Mouse (Mus musculus): ENCODE measurements around the gene Tomm7.
"Not testable (repeated sequence)": the region's sequence is repeated elsewhere in the genome, so short reads cannot be mapped to it uniquely, and the experiment has no call there.

The Tomm7 gene

DNA sequence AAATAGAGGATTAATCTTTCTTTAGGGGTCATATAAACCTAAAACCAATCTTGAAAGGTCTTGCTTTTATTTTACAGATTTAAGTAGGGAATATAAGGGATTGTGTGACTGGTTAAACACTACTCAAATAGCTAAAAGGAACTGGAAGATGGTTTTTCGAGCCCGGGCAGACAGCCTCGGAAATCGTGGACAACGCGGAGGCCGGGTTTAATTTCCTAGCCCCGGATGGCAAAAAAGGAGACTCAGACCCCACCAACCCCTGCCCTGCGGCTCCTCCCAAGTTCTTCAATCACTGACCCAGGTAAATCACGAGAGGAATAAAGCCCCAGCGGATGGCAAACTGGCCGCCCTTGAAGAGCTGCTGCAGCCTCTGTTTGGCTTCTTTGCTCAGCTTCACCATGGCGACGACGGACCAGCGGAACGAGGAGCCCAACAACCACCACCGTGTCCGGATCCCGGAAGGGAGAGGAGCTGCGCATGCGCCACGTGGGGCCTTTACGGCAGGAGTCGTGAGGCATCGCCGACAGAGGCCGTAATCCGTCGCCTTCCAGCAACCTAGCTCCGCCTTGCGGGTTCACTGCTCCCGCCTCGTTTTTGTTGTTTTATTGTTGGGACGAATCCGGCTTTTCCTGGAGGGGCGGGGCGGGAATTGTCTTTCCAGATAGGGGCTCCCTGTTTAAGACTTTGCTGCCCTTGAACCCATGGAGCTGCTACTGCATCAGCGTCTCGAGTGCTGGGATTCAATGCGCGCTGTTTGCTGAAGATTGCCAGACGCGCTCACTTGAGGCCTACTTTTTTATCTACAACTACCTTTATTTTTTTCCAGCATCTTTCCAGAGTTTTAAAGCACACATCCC lies at the start of gene Tomm7:
TSS of gene Tomm7 (minus strand) at position 488 of the 857 bp plus-strand sequence.
- in situ Hi-C loops (cut with MboI, MseI) = no loop called here

DNA sequence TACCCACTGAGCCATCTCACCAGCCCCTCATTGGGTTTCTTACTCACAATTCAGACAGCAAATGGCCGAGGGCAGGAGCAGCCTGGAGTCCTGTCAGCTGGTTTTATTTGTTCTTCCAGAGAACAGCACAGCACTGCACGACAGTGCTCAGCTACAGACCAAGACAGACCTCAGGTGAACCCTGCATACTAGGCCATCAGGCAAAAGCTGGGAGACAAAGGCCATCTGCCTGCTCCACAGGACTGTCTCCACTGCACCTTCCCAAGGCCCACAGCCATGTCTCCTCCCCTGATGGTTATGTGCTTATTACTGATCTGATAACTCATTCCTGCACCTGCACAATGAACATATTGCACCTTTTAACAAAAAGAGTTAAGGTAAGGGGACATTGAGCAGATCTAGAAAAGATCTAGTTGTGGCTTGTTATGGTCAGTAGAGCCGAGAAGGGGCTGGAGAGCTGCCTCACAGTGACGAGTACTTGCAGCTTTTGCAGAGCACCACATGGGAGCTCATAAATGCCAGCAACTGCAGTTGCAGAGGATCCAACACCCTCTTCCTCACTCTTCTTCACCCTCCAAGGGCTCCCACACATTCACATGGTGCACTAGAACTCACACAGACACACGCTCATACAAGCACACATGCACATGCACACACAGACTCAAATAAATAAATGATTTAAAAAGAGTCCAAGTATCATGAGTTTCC lies 49.3 kb upstream of the Tomm7 start:
- in situ Hi-C loops (cut with MboI, MseI) = loop anchor here in 1 of 2 experiments (10.0 kb wide), 1 partner anchor 161 kb away; no protein-coding TSS in a partner anchor

DNA sequence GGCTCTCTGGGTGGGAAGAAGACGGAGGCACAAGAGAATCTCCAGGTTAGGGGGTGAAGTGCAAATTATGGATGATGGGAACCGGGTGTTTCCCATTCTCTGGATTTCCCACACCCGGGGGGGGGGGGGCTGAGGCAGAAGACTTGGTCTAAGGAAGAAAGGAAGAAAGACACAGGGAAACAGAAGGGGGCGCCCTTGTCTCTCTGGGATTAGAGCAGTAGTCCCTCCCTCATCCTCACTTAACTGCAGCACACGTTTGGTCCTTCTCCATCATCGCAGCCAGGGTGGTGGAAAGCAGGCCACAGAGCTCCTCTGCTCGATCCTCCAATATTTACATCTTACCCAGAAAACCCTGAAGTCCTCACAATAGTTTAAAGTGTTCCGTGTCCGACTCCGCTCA lies 46.8 kb upstream of the Tomm7 start:
- in situ Hi-C loops (cut with MboI, MseI) = loop anchor here in 1 of 2 experiments (10.0 kb wide), 1 partner anchor 164 kb away; no protein-coding TSS in a partner anchor

DNA sequence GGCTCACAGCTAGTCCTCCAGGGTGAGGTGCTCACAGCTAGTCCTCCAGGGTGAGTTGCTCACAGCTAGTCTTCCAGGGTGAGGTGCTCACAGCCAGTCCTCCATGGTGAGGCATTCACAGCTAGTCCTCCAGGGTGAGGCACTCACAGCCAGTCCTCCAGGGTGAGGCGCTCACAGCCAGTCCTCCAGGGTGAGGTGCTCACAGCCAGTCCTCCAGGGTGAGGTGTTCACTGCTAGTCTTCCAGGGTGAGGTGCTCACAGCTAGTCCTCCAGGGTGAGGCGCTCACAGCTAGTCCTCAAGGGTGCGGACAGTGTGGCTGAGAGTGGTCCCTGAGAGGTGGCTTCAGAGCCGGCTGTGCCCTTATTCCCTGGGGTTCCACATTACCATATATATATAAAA lies 45.5 kb upstream of the Tomm7 start:
- in situ Hi-C loops (cut with MboI, MseI) = no loop called here

DNA sequence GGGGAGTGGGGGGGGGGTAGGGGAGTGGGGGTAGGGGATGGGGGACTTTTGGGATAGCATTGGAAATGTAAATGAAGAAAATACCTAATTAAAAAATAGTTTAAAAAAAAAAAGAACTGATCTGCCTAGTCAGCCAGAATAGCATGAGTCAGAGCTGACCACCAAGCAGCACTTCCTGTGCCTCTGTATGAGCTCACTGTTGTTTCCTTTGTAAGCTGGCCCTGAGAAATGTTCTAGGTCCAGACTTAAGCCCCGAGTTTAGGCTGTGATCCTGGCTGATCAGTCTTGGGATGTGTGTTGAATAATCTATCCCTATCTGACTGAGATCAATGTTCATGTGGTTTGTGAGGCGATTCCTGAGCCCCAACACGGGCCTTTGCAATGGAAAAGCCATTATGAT lies 43.1 kb upstream of the Tomm7 start:
- in situ Hi-C loops (cut with MboI, MseI) = no loop called here

DNA sequence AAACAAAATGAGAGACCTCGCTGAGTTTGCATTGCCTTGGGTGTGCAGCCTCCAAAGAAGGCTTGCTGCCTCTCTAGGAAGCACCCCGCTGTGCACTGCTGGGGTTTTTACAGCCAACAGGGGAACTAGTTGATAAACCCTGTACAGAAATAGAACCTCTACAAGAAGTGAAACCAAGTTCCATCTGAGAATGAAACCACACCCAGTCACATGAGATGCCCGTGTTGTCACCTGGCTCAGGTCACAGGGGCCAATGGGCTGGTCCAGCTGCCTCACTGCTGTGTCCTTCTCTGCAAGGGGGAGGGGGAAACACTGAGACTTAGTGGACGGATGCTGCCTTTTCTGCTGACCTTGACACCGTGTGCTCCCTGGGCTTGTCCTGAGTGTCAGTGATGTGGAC lies 30.5 kb upstream of the Tomm7 start:
- in situ Hi-C loops (cut with MboI, MseI) = no loop called here

DNA sequence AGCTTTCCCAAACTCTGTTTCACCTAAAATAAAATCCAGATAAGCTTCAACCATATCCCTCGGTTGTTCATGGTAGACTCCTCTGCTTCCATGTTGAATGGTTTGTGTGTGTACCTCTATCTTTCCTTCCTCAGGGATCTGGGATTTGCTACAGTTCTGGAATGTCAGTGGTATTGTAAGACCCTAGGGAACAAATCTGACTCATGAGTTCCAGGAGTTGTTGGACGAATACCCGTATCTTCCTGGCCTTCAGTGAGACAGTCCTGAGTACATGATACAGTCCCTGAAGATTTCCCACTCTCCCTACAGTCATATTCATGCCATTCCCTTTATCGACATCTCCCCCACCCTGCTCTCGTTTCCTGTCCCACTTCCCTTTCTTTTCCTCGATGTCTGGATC lies 28.6 kb upstream of the Tomm7 start:
- in situ Hi-C loops (cut with MboI, MseI) = no loop called here

DNA sequence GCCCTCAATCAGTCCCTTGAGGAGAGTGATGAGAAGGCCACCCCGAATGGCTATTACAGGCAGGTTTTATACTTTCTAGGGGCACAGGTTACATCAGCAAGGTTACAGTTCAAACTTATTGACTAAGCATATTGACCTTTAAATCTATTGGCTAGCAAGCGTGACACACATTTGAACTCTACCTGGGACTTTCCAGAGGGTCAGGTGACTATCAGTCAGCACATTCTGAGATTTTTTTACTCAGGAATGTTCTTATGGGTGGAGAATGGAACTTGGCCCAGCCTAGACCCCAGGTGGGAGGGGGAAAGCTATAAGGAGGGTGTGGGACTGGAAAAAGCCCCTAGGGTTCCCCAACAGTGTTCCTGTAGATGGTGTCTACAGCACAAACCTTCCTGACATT lies 27.4 kb upstream of the Tomm7 start:
- in situ Hi-C loops (cut with MboI, MseI) = not testable (repeated sequence)

DNA sequence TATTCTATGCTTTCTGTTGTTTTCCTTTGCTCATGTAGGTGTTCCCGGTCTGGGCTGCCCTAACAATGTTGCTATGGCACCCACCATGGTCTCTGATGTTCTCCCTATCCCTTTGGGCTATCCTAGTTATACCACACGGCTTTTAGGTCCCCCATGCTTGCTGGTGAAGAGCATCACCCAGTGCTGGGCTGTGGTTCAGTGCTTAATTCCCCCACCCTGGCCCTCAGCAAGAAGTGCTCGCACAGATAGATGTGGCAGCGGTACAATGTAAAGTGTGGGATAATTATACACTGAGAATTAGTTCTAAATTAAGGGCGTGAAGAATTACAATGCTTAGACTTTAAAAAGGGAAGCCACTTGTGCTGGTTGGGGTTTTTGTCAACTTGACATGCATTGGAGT lies 22.0 kb upstream of the Tomm7 start:
- in situ Hi-C loops (cut with MboI, MseI) = no loop called here

DNA sequence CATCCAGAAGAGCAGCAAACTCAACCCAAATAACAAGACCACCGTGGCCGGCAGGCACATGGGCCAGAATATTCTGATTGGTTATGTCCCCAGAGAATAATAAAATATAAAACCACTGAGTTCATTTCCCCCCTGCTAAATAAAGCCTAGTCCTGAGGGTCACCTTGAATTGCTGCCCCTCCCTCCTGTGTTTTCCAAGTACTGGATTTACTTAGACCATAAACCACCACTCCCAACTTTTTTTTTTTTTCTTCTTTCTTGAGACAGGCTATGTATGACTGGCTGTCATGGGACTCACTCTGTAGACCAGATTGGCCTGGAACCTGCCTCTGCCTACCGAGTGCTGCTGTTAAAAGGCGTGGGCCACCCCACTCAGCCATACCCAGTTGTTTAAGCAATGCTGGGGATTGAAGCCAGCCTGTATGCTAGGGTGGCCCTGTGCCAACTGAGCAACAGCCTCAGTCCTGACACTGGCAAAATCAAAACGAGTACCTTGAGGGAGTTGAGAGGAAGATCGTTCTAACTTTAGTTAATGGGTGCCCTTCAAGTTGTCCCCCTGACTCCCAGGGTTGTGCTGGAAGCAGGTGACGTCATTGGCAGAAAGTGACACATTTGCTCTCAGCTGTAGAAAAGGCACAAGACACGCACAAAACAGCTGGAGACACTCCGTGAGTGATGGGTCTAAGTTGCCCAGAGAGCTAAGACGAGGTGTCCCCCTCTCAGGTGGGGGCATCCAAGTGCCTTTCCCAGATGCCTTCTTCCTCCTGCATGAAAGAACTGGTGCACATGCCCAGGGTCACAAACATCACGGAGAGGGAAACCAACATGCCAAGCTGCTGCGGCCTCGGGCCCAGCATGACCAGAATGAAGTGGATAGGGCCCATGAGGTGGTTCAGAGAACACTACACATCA lies 20.3 kb upstream of the Tomm7 start:
- in situ Hi-C loops (cut with MboI, MseI) = no loop called here

DNA sequence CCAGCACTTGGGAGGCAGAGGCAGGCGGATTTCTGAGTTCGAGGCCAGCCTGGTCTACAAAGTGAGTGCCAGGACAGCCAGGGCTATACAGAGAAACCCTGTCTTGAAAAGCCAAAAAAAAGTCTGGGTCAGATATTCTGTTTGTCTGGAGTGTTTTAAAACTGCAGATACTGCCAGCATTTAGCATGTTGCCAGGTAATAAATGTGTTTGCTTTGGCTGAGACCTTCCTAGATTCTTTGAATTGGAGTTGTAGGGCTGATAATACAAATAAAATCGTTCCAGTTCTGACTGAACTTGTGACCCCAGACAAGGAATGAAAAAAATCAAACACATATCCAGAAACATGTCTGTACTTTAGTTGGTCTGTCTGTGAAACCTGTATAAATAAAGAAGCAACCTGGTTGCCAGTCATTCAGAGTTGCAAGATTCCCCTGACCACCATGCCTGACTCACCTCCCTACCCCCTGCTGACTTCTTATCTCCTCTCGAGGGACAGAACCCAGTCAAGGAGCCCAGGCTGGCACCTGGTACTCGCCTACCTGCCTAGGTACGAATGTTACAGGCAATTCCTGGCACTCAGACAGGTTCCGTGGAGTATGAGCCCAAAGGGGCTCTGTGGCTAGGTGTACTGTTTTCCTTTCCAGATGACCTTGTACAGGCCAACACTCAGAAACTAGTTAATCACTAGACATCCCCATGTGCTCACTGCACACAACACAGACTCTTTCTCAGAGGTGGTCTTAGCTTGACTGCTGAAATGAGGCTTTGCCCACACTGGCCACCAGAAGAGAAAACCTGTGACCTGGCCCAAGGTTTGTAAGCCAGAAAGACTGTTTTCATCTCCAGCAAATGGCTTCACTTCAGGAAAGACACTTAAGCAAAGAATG lies 19.4 kb upstream of the Tomm7 start:
- in situ Hi-C loops (cut with MboI, MseI) = no loop called here

DNA sequence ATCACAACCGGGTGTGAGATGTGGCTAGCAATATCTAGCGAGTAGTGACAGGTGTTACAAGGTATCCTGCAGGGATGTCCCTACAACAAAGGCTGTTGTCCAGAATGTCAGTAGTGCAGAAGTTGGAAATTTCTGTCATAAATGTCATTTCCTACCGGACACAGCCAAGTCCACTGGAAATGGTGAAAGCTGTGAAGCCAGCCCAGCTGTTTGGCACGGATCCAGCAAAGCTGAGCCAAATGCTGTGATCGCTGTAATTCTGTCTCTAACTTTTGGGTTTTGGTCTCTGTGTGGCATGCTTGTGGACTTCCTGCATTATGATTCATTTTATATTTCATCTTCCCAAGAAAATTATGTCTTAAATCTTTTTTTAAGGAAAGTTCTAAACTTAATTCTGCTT lies 18.3 kb upstream of the Tomm7 start:
- in situ Hi-C loops (cut with MboI, MseI) = no loop called here

DNA sequence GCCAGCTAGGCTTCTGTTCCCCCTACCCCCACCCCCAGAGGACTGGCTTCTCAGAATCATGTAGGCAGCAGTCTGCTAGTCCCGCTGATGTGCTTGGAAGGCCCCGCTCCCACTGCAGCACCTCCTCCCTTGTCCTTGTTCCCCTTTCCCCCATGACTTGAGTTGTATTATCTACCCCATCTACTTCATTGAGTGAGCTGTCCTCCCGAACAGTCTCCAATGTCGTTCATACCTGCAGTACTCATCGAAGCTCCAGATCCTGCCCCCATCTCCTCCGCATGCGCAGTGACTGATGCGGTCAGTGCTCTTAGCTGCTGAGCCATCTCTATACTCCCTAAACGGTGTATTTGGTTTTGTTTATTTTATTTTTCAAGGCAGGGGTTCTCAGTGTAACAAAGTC lies 17.8 kb upstream of the Tomm7 start:
- in situ Hi-C loops (cut with MboI, MseI) = no loop called here

DNA sequence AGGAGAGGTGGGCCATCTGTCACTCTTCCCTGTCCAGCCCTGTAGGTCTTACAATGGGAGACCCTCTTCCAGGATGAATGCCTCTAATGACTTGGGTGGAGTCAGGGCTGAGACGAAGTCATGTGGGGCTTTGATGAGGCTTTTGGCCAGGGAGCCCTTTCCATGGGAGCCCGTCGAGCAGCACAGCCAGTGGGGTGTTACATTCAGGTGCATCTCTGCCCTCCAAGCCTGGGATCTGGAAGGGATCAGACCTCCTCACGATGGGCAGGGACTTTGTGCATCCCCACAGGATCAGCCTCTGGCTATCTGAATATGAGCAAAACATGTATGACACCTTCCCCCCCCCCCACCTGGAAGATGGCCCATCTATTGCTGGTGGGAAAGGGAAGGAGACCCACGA lies 15.9 kb upstream of the Tomm7 start:
- in situ Hi-C loops (cut with MboI, MseI) = loop anchor here in 1 of 2 experiments (10.0 kb wide), 1 partner anchor 165 kb away; no protein-coding TSS in a partner anchor

DNA sequence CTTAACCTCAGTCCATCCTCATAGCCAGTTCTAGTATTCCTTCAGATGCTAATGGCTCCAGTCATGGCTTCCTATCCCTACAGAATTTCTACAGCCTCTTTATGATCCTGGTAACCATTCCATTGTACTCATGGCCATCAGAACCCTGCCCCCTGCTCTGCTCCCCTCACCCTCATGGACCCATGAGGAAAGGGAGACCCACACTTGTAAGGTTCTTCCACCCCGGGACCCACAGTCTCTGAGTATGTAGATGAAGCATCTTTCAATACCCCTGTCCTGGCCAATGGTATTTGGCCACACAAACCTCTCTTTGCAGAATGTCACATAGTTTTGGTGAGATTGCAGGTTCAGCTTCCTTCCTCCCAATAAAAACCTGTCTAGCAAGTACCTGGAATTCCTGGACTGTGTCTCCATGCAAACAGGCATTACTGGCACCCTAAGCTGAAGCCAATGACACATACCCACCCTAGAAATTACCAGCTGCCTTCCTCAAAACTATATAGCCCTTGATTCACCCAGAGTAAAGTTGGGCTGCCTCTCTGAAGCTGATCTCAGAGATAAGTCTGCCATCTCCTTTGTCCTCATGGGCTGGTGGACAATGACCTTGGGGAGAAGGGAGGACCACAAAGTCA lies 15.2 kb upstream of the Tomm7 start:
- in situ Hi-C loops (cut with MboI, MseI) = loop anchor here in 1 of 2 experiments (10.0 kb wide), 1 partner anchor 166 kb away; no protein-coding TSS in a partner anchor

DNA sequence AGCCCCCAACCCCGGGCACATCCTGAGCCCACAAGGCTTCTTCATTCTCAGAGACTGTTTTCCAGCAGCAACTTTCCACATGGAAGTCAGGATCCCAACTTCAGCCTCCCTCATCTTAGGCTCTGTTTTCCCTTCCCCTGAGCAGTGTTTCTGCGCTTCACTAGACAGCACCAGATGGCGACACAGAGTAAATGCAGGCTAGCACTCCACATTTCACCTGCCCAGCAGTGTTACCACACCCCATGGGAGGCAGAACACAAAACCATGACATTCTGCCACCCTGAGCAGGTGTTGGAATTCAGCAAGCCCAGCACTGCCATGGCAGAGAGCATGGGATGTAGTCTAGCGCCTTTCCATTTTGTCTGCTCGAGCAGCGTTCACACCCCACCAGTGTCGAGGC lies 14.7 kb upstream of the Tomm7 start:
- in situ Hi-C loops (cut with MboI, MseI) = loop anchor here in 1 of 2 experiments (10.0 kb wide), 1 partner anchor 166 kb away; no protein-coding TSS in a partner anchor

DNA sequence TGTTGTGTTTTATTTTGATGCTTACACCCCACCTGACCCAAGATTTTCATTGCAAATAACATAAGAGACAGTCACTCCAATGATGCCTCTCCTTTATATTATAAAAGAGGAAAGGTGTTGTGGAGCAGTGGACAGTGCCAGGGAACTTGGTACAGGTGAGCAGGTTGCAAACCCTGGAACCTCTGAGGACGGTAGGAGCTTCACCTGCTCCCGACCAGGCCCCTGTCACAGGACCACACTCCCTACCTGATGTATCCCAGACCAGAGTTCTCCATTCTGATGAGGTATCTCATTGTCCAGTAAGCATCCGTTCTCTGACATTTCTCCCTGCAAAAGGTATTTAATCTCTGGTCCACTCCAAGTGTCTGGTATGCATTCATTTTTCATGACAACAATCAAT lies 14.0 kb upstream of the Tomm7 start:
- in situ Hi-C loops (cut with MboI, MseI) = loop anchor here in 1 of 2 experiments (10.0 kb wide), 1 partner anchor 167 kb away; no protein-coding TSS in a partner anchor

DNA sequence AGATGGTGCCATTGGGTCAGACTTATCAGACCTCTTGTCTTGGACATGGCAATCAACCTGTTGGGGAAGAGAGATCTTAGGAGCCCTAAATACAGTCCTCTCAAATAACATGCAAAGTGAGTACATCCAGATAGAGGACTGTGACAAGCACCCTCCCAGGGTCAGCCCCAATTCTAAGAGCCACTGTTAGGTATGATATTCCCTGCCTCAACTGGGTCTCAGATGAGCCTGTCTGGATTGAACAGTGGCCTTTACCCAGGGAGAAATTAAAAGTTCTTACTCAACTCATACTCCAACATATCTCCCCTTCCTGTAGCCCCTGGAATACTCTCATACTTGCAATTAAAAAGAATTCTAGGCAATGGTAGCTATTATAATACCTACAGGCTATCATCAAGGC lies 13.2 kb upstream of the Tomm7 start:
- in situ Hi-C loops (cut with MboI, MseI) = loop anchor here in 1 of 2 experiments (10.0 kb wide), 1 partner anchor 168 kb away; no protein-coding TSS in a partner anchor

DNA sequence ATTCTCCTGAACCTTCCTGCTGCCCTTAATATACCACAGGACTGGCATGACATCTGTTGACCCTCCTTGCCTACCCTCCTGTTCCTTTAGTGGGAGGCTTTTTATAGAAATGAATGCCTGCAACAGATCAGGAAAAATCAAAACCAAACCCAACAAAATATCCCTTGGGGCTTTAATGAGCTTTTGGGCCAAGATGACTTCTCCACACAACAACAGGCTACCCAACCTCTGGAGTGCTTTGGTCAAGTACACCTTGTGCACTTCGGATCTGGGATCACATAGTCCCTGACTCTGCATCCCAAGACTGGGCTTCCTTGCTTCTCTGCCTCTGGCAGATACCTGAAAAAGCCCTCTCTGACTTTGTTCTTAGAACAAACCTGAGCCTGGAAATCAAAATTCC lies 12.2 kb upstream of the Tomm7 start:
- in situ Hi-C loops (cut with MboI, MseI) = loop anchor here in 1 of 2 experiments (10.0 kb wide), 1 partner anchor 169 kb away; no protein-coding TSS in a partner anchor

DNA sequence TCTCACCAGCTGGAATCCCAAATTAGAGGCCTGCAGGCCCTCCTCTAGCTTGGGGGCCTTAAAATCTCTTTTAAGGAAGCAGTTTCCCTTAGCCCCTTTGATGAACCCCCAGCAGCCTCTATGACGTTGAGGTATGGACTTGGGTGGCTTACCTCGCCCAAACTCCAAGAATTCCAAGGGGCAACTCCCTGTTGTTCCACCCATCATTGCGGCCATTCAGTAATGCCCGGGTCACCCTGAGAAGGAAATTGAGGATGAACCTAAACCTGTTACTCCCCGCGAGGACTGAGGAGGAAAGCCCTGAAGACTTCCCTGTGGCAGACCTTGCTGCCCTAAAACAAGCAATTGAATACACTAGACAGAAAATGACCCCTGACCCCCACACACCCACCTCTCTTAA lies 11.5 kb upstream of the Tomm7 start:
- in situ Hi-C loops (cut with MboI, MseI) = loop anchor here in 1 of 2 experiments (10.0 kb wide), 1 partner anchor 169 kb away; no protein-coding TSS in a partner anchor
